Mouse (Mus musculus) forebrain, embryonic 11.5 days (tissue): ENCODE measurements around the gene Prune1. TPM values are rescaled to one million over a fixed set of nuclear protein-coding genes. Genes with fewer than 3 reads are reported as not detected.
A peak's percentile ranks its signal among the peaks of the same experiment; 100 is the strongest.

ENCODE experiments used
- ATAC-seq: fragments of 200-750 bp; cut with Nextera tagmentation; replicated peaks from 2 replicates; pipeline ENCODE4 v1.8.0; 2017; ENCODE audit warnings: moderate TSS enrichment; ENCODE audit not compliant: low FRiP score
- DNase-seq: peaks from one replicate; pipeline ENCODE4 v3.0.0-alpha.2; 2017; ENCODE audit warnings: low spot score
- H3K27ac ChIP-seq: fragments of 300-500 bp; sonication (generic); 2 replicates; pipeline ENCODE4 v1.5.1; 2014; ENCODE audit warnings: low read depth, low read length
- H3K27me3 ChIP-seq: fragments of 300-500 bp; sonication (generic); 2 replicates; pipeline ENCODE4 v1.6.1; 2014; ENCODE audit warnings: mild to moderate bottlenecking, low read length, mixed read lengths; ENCODE audit not compliant: control insufficient read depth, insufficient read depth
- H3K36me3 ChIP-seq: fragments of 300-500 bp; sonication (generic); 2 replicates; pipeline ENCODE4 v1.6.1; 2014; ENCODE audit warnings: mild to moderate bottlenecking, low read length, moderate library complexity, mixed read lengths; ENCODE audit not compliant: control insufficient read depth, insufficient read depth
- H3K4me1 ChIP-seq: fragments of 300-500 bp; sonication (generic); replicated peaks from 2 replicates; pipeline ENCODE4 v1.6.1; 2014; ENCODE audit warnings: low read length, mixed read lengths; ENCODE audit not compliant: control insufficient read depth, insufficient read depth
- H3K4me2 ChIP-seq: fragments of 300-500 bp; sonication (generic); 2 replicates; pipeline ENCODE4 v1.6.1; 2014; ENCODE audit warnings: low read depth, mild to moderate bottlenecking, low read length, moderate library complexity, mixed read lengths; ENCODE audit not compliant: severe bottlenecking
- H3K4me3 ChIP-seq: fragments of 300-500 bp; sonication (generic); 2 replicates; pipeline ENCODE4 v1.5.1; 2014; ENCODE audit warnings: low read depth, low read length
- H3K9ac ChIP-seq: fragments of 300-500 bp; sonication (generic); 2 replicates; pipeline ENCODE4 v1.6.1; 2014; ENCODE audit warnings: low read length
- H3K9me3 ChIP-seq: fragments of 300-500 bp; sonication (generic); 2 replicates; pipeline ENCODE4 v1.6.1; 2016; ENCODE audit warnings: low read length, mixed read lengths; ENCODE audit not compliant: control insufficient read depth
- WGBS: fragments of 180-500 bp; shearing (Covaris S2); extraction: QIAGEN DNeasy Blood & Tissue Kit; methylation state at CpG from one replicate; pipeline ENCODE4 v1.1.7; 2014; 5-methylcytosine and 5-hydroxymethylcytosine counted together
- polyA plus RNA-seq: library from polyadenylated mRNA; unstranded; fragments of >200 nt; fragmentation: Nextera tagmentation; extraction: Ambion mirVana; gene quantifications from 2 replicates; pipeline ENCODE4 v1.2.1, GENCODE M21; 2014

The Prune1 gene
- polyA plus RNA-seq, 1 experiment from 2014 or later = 26.4 TPM

- no peaks in the 10 kb centered on the region for H3K36me3 ChIP-seq
- 77% methylated on average over 2 of the region's 2 CpGs for WGBS
- H3K9me3 ChIP-seq = no peaks in the 10 kb centered on the region
- DNase-seq (no peak), ATAC-seq (no peak)
- H3K27me3 ChIP-seq = no peaks in the 10 kb centered on the region
- no peaks in the 10 kb centered on the region for H3K4me1 ChIP-seq
- H3K9ac ChIP-seq = no peak overlapping the region
- H3K4me3 ChIP-seq = no peak overlapping the region
- H3K27ac ChIP-seq = no peak overlapping the region
- H3K4me2 ChIP-seq = no peak overlapping the region
Observed at GRCm38 (mm10) chr3:95243086-95243485, 38.8 kb downstream of the Prune1 start.

- Histone ChIP-seq H3K4me2 (0 out of 2 replicates have a peak within 1 kb of the TSS, but pooled peaks have one; percentile 8), H3K4me3 (no peak within 1 kb of the TSS), H3K9ac (peak within 1 kb of the TSS; percentile 16), H3K4me1 (no peaks in the 10 kb centered on the region), H3K36me3 (no peaks in the 10 kb centered on the region; the same call in 1 of the 2 replicates), H3K9me3 (no peaks in the 10 kb centered on the region), H3K27me3 (no peaks in the 10 kb centered on the region), H3K27ac (no peak within 1 kb of the TSS)
- no peak for ATAC-seq
- DNase-seq = no peak
- 79% methylated on average over 7 of the region's 7 CpGs for WGBS
Observed at GRCm38 (mm10) chr3:95241498-95241897, 40.4 kb downstream of the Prune1 start, which contains the start of gene Gm128. Gene Gm128 (minus strand): TSS chr3:95241598.

- DNase-seq (no peak), ATAC-seq (no peak)
- H3K4me1 ChIP-seq = no peaks in the 10 kb centered on the region
- WGBS = 31% methylated on average over 16 of the region's 17 CpGs
- H3K4me2 ChIP-seq = 0 out of 2 replicates have a peak overlapping the region, but pooled peaks have one; percentile 8
- peak overlapping the region; percentile 16 for H3K9ac ChIP-seq
- no peak overlapping the region for H3K4me3 ChIP-seq
- no peaks in the 10 kb centered on the region; the same call in 1 of the 2 replicates for H3K36me3 ChIP-seq
- no peaks in the 10 kb centered on the region for H3K9me3 ChIP-seq
- H3K27me3 ChIP-seq = no peaks in the 10 kb centered on the region
- H3K27ac ChIP-seq = no peak overlapping the region
Observed at GRCm38 (mm10) chr3:95240900-95241299, 41.0 kb downstream of the Prune1 start.

- no peaks in the 10 kb centered on the region for H3K9me3 ChIP-seq
- no peak overlapping the region for H3K9ac ChIP-seq
- no peak for ATAC-seq
- no peak overlapping the region for H3K27ac ChIP-seq
- H3K27me3 ChIP-seq = no peaks in the 10 kb centered on the region
- H3K4me1 ChIP-seq = no peaks in the 10 kb centered on the region
- H3K4me2 ChIP-seq = no peak overlapping the region
- H3K4me3 ChIP-seq = no peak overlapping the region
- 89% methylated on average over 12 of the region's 12 CpGs for whole genome bisulfite sequencing
- no peak for DNase-seq
- H3K36me3 ChIP-seq = no peaks in the 10 kb centered on the region; the same call in 1 of the 2 replicates
Observed at GRCm38 (mm10) chr3:95239971-95240370, 41.9 kb downstream of the Prune1 start.

GRCm38 (mm10) chr3:95239022-95239421 is 42.9 kb downstream of the Prune1 start:
- no peaks in the 10 kb centered on the region for H3K4me1 ChIP-seq
- no peaks in the 10 kb centered on the region for H3K9me3 ChIP-seq
- no peak for ATAC-seq
- no peaks in the 10 kb centered on the region; the same call in 1 of the 2 replicates for H3K36me3 ChIP-seq
- no peak overlapping the region for H3K4me3 ChIP-seq
- DNase-seq = no peak
- no peak overlapping the region for H3K27ac ChIP-seq
- no peak overlapping the region for H3K9ac ChIP-seq
- no peaks in the 10 kb centered on the region for H3K27me3 ChIP-seq
- 88% methylated on average over 6 of the region's 6 CpGs for WGBS
- no peak overlapping the region for H3K4me2 ChIP-seq

GRCm38 (mm10) chr3:95237541-95238099 is 44.3 kb downstream of the Prune1 start:
- Histone ChIP-seq H3K9ac (no peak overlapping the region), H3K4me3 (no peak overlapping the region), H3K4me1 (no peaks in the 10 kb centered on the region), H3K27ac (no peak overlapping the region), H3K36me3 (peaks cover 12% of the 10 kb centered on the region), H3K27me3 (no peaks in the 10 kb centered on the region), H3K9me3 (no peaks in the 10 kb centered on the region), H3K4me2 (no peak overlapping the region)
- WGBS = 90% methylated on average over 8 of the region's 8 CpGs
- DNase-seq (no peak), ATAC-seq (no peak)

- no peak overlapping the region for H3K4me2 ChIP-seq
- H3K36me3 ChIP-seq = peaks cover 20% of the 10 kb centered on the region
- H3K9me3 ChIP-seq = no peaks in the 10 kb centered on the region
- no peak overlapping the region for H3K4me3 ChIP-seq
- ATAC-seq (no peak), DNase-seq (no peak)
- peaks cover 10% of the 10 kb centered on the region; the same call in 1 of the 2 replicates for H3K4me1 ChIP-seq
- WGBS = 76% methylated on average over 23 of the region's 23 CpGs
- H3K27me3 ChIP-seq = no peaks in the 10 kb centered on the region
- no peak overlapping the region for H3K9ac ChIP-seq
- H3K27ac ChIP-seq = no peak overlapping the region
Observed at GRCm38 (mm10) chr3:95235386-95236301, 46.2 kb downstream of the Prune1 start.

- DNase-seq (no peak), ATAC-seq (no peak)
- Histone ChIP-seq H3K4me2 (no peak overlapping the region), H3K9me3 (no peaks in the 10 kb centered on the region), H3K4me1 (peaks cover 14% of the 10 kb centered on the region; the same call in 1 of the 2 replicates), H3K36me3 (peaks cover 20% of the 10 kb centered on the region), H3K27me3 (no peaks in the 10 kb centered on the region), H3K4me3 (no peak overlapping the region), H3K27ac (no peak overlapping the region), H3K9ac (no peak overlapping the region)
- 91% methylated on average over 16 of the region's 16 CpGs for WGBS
Observed at GRCm38 (mm10) chr3:95233303-95233980, 48.4 kb downstream of the Prune1 start.
